Mouse (Mus musculus): ENCODE measurements around the gene Gp1bb.

Gp1bb gene

DNA sequence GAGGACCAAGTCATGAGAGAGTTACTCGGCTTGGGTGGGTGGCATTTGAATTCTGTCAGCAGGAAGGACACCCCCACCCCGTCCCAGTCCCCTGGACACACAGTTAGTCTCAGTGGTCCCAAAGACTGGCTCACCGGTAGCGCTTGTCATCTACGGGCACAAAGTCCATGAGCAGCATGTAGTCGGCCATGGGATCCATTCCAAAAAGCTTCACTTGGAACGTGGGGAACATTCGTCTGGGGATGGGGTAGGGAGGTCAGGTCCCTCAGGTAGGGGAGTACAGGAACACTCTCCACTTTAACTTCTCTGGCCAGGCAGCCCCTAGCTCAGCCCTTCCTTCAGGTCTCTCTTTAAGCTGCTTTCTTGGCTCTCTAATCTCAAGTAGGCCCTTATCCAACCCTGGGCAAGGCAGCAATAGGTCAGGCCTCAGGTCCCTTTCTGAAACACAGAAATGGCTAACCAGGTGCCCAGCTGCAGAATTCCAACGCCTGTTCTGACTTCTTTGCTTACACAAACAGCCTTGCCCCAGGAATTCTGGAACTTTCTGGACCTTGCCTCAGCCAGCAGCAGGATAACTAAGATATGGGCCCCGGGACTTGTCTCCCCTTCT is 37.2 kb downstream of the Gp1bb start:
- in situ Hi-C loops (cut with MboI; ENCODE audit: unreplicated experiment in 2 of 2): no loop called here

DNA sequence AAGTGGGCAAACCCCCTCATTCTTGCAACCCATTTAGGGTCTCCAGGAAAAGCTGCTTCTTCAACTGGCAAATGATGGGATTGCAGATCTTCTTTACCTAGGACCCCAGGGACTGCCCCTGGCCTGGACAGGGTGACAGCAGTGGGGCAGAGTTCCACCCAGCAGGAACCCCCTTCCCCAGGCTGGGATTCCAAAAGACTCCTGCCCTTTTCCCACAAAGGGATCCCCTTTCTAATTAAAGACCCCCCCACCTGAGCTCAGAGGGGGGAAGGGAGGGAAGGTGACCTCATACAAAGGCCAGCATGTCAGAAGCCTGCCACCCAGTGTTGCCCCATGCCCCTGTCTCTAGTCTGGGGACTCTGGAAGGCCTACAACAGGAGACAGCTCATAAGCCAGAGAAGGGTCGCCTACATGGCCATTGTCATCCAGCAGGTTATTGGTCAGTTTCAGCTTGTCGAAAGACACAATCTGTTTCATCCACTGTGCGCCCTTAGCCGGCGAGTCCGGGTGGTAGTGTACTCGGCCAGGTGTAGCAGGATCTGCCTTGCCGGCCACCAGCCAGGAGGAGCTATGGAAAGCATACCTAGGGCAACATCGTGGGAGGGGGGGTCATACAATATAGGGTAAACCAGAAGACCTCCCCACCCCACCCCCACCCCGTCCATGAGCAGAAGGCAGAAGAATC is 38.4 kb downstream of the Gp1bb start:
- in situ Hi-C loops (cut with MboI; ENCODE audit: unreplicated experiment in 2 of 2): no loop called here

DNA sequence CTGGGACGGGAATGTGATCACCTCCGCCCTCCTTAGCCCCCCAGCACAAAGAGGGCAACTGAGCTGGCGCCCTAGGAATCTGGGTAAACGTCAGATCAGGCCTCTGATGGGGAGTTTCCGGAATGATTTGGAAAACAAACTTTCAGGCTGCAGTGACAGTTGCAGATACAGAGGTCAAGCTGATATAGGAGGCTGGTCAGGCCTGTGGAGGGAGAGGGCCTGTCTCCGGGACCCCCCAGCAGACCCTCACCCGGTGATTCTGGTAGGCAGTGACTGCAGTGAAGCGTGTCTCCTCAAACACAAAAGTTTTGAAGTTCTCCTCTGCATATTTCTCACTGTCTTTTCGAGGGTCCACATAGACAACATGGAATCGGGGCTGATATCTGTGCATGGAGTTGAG is 39.0 kb downstream of the Gp1bb start:
- in situ Hi-C loops (cut with MboI; ENCODE audit: unreplicated experiment in 2 of 2): no loop called here

DNA sequence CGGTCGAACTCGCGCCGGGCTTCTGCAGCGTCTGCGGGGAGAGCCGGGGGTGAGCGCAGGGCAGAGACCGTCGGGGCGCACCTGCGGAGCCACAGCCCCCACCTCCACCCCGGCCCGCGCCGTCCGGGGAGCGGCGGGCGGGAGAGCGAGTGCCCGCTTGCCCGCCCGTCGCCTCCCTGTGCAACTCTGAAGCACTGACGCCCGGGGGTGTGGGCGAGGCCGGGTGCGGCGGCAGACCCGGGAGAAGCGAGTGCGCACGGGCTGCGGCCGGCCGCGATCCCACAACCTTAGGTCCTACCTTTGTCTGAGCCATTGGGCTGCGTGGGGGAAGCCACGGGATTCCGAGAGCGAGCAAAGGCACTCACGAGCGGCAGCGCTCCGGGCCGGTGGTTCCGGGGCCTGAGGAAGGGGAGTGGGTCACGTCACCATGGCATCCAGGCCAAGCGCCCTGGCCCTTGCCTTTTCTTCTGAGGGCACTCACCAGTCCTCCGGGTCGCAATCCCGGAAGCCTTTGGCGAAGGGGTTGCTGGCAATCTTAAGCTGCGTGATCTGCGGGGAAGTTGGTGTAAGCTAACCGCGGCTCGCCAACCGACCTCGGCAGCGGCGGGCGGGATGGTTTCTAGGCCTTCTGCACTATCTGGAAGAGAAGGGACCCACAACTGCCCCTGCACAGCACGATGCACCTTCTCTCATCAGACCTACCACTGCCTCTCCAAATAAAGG is 39.6 kb downstream of the Gp1bb start:
- in situ Hi-C loops (cut with MboI; ENCODE audit: unreplicated experiment in 2 of 2): no loop called here

DNA sequence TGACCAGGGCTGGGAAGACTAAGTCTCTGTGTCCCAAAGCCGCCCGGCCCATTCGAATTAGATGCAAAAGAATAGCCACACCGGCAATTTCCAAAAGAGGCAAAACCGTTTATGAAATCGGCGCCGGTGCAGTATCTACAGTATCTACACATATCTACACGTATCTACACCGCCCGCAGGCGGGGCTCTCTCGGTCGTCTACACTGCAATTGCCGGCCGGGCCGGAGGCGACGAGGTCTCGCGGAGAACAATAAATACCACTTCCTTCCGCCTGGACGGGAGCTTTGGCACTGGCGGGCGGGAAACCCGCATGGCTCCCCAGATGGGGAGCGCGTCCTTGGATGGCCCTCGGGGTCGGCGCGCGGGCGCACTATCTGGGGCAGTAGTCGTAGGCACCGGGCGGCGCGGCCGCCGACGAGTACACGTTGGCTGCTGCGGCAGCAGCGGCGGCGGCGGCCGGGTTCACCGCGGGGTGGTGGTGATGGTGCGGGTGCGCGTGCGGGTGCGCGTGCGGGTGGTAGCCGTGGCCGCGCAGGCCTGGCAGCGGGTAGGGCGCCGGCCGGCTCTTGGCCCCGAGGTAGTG is 40.5 kb downstream of the Gp1bb start:
- in situ Hi-C loops (cut with MboI; ENCODE audit: unreplicated experiment in 2 of 2): no loop called here

DNA sequence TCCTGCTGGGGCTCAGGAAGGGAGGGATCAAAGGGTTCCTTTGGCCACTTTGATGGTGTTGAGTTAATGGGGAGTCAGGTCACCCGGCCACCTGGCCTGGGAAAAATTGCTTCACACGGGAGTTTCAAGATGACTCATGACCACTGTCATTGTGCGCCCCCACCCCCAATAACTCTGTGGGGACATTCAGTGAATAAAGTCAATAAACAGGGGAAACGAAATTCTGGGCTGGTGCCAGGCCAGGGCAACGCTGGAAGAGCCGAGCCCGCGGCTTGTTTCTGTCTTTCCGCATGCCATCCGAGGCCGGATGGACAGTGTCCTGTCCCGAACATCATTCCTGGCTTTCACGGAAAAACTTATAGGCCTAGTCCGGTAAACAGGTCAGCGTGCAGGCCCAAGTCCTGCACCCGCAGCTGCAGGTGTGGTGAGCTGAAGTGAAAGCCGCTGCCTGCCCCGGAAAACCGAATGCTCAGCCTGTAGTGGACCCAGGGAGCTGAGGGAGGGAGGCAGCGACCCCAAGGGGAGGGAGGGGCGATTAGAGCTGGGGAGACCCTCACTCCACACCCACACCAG is 41.1 kb downstream of the Gp1bb start:
- in situ Hi-C loops (cut with MboI; ENCODE audit: unreplicated experiment in 2 of 2): no loop called here

DNA sequence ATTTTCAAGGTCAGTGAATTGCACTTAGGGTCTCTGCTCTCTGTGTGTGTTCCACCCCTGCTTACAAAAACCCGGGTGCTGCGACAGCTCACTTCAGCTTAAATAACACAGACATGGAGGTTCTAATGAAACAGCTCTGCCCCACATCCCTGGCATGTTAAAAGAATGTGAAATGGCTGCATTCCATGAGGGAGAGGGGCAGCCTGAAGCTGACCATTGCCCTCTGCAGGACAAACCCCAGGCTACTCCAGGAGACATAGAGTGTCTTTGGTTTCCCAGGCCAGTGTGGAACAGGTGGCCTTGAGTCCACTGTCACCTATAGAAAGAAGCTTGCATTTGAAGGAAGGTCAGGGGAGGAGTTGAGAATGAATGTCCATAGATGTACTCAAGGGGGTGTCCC is 41.8 kb downstream of the Gp1bb start:
- in situ Hi-C loops (cut with MboI; ENCODE audit: unreplicated experiment in 2 of 2): no loop called here

DNA sequence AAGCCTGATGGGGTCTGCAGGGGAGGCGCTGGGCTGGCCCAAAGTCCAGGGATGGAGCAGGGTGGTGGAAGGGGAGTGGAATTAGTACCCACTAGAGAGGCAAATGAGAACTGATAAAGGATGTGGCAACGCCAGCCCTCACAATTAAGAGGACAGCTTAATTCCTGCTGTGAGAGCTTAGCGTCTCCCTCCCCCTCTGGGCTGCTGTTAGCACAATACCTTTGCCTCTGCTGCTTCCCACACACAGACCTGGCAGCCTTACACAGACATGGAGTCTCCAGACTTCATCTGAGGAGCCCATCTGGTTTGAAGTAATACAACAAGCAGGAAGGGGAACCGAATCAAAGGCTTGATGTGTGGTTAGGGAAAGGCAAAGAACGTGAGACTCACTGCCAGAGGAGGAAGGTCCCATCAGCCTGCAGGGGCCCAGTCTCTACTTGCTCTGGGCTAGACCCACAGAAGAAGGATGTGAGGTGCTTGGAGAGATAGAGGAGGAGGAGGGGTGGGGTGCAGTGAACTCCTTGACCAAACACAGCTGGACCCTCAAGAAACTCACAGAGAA is 44.5 kb downstream of the Gp1bb start:
- in situ Hi-C loops (cut with MboI; ENCODE audit: unreplicated experiment in 2 of 2): no loop called here

DNA sequence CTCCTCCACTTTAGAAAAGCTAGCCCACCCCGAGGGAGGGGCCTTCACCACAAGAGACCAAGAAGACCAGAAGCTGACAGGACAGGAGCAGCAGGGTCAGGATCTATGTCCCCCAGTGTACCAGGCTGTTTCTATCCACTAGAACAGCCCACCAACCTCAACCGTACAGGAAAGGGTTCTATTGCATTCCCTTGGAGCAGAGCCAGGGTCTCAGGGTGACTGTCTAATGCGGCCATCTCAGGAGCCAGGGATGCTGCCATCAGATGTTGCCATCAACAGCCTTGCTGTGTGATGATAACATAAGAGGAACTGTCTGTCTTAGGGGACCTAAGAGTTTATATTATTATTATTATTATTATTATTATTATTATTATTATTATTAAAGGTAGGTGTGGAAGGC is 45.1 kb downstream of the Gp1bb start:
- in situ Hi-C loops (cut with MboI; ENCODE audit: unreplicated experiment in 2 of 2): no loop called here

DNA sequence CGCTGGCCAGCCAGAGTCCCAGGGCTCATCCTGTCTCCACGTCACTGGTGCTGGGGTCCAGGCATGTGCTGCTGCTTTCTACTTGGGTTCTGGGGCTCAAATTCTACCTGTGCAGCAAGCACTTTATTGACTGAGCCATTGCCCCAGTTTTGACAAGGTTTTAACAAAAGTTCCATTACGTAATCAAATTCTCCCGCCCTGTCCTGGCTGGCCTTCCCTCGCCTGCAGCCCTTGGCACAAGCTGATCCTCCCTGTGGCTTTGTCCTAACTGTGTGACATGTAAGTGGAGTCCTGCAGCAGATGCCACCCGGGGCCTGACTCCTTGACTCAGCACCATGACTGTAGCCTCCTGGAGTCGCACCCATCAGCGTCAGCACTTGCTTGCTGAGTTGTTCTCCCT is 48.0 kb downstream of the Gp1bb start:
- in situ Hi-C loops (cut with MboI; ENCODE audit: unreplicated experiment in 2 of 2): no loop called here

Data from v-Abl transformed pro-B cells (cell line).